Mouse (Mus musculus): ENCODE data around the gene Adra1d. TPM values are rescaled to one million over a fixed set of nuclear protein-coding genes. Genes with fewer than 3 reads are reported as not detected.

Gene Adra1d
- polyA plus RNA-seq, 1 experiment = 5.4 TPM

- no peak overlapping the region for H3K4me3 ChIP-seq (ENCODE audit: insufficient read depth, low read depth, low read length)
- no peak overlapping the region for H3K27ac ChIP-seq (replicated peaks; ENCODE audit: low read depth, low read length)
- H3K4me1 ChIP-seq (ENCODE audit: control insufficient read depth, insufficient read depth, insufficient read length, low read length) = peaks cover 24% of the 10 kb centered on the region
Measured at GRCm38 (mm10) chr2:131548330-131548729, 13.8 kb downstream of the Adra1d start.

GRCm38 (mm10) chr2:131546745-131547408 is 15.2 kb downstream of the Adra1d start:
- Histone ChIP-seq H3K4me3 (ENCODE audit: insufficient read depth, low read depth, low read length) (no peak overlapping the region), H3K27ac (replicated peaks; ENCODE audit: low read depth, low read length) (no peak overlapping the region), H3K4me1 (ENCODE audit: control insufficient read depth, insufficient read depth, insufficient read length, low read length) (peaks cover 12% of the 10 kb centered on the region)

DNA sequence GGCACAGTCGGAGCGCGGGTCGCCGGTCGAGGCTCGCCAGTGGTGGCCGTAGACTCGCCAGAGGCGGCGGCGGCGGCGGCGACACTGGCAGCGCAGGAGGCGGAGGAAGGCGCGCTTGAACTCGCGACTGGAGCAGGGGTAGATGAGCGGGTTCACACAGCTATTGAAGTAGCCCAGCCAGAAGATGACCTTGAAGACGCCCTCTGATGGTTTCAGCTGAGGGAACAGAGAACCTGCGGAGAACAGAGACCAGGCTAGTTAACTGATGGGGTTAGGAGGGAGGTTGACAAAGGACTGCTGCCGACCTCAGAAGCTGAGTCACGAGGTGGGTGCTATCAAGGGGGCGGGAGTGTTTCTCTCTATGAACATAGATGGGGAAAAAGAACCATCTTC is 15.8 kb downstream of the Adra1d start:
- Histone ChIP-seq H3K27ac (replicated peaks; ENCODE audit: low read depth, low read length) (no peak overlapping the region), H3K4me1 (ENCODE audit: control insufficient read depth, insufficient read depth, insufficient read length, low read length) (peaks cover 11% of the 10 kb centered on the region), H3K4me3 (ENCODE audit: insufficient read depth, low read depth, low read length) (peak overlapping the region; percentile 34)

DNA sequence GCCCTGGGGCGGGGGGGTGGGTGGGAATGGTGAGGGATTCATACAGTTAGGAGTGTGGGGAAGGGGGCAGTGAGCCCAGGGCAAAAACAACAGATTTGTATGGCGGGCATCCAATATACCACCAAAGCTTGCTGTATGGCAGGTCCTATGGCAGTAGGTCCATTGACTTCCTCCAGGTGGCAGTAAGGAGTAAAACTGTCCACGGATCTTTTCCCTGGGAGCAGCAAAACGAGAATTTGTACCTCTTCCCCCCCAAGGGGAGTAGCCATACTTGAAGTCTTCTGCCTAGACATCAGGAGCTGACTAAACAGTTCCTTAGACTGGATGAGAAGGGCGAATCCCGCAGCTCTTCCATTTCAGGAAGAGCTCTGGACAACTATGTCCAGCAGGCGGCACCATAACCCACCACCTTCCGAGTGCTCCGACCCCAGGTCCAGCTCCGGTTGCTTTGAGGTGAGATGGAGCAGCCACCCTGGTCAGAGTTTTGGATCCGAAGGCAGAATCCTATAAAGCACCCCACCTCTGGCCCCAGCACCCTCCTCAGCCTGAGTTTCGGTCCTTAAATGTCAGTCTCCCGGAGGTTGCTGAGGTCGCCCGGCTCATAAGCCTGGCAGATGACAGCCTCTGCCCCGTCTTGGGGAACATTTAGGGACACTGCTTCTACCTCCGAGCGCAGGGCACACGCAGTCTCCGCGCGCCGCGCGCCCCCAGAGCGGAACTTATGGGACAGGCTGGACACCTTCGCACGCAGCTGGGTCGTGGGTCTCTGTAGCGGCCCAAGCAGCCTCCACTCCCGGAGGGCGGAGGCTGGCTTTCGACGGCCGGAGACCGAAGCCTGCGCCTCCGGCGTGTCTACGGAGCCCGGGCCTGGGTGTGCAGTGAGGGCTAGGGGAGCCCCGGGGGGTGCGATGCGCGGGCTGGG is 16.4 kb downstream of the Adra1d start:
- Histone ChIP-seq H3K4me3 (ENCODE audit: insufficient read depth, low read depth, low read length) (peak overlapping the region; percentile 34), H3K27ac (replicated peaks; ENCODE audit: low read depth, low read length) (no peak overlapping the region), H3K4me1 (ENCODE audit: control insufficient read depth, insufficient read depth, insufficient read length, low read length) (peaks cover 6% of the 10 kb centered on the region)

GRCm38 (mm10) chr2:131542531-131542930 is 19.6 kb downstream of the Adra1d start:
- Histone ChIP-seq H3K4me1 (ENCODE audit: control insufficient read depth, insufficient read depth, insufficient read length, low read length) (peaks cover 6% of the 10 kb centered on the region), H3K4me3 (ENCODE audit: insufficient read depth, low read depth, low read length) (no peak overlapping the region), H3K27ac (replicated peaks; ENCODE audit: low read depth, low read length) (no peak overlapping the region)

DNA sequence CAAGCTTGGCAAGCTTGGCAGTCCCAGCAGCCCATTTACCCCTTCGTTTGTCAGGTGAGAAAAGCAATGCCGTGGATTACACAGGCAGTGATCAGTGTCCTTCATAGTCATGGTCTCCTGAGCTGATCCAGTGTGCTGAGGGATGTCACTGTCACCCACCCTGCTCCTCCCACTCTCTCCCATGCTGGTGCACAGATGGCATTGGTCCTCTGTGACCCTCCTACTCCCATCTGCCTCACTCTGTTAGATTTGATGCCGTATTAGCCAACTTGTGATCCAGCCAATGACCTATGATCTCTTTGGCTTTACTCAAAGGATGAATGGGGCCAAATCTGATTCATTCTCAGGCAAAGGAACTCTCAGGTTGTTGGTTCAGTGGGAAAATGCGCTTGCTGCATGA is 20.4 kb downstream of the Adra1d start:
- Histone ChIP-seq H3K27ac (replicated peaks; ENCODE audit: low read depth, low read length) (no peak overlapping the region), H3K4me1 (ENCODE audit: control insufficient read depth, insufficient read depth, insufficient read length, low read length) (peaks cover 6% of the 10 kb centered on the region), H3K4me3 (ENCODE audit: insufficient read depth, low read depth, low read length) (no peak overlapping the region)

- Histone ChIP-seq H3K4me3 (ENCODE audit: insufficient read depth, low read depth, low read length) (no peak overlapping the region), H3K27ac (replicated peaks; ENCODE audit: low read depth, low read length) (no peak overlapping the region), H3K4me1 (ENCODE audit: control insufficient read depth, insufficient read depth, insufficient read length, low read length) (peaks cover 6% of the 10 kb centered on the region)
Measured at GRCm38 (mm10) chr2:131539780-131540179, 22.3 kb downstream of the Adra1d start.

DNA sequence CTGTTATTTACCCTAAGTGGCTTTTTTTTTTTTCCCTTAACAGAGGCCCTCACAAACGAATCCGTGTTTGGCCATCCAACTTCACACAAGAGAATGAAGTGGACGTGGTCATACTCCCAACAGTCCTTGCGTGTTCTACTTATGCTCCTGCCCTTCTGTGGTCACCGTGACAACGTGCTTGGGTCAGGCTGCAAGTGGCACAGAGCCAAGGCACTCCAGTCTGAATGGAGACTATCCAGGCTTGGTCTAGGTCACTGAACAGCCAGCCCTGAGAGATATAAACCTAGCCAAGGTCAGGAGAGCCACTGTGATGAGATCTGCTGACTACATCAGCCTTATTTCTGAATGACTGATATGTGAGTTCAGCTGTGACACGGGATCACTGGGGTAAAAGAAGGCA is 23.7 kb downstream of the Adra1d start:
- Histone ChIP-seq H3K4me1 (ENCODE audit: control insufficient read depth, insufficient read depth, insufficient read length, low read length) (peaks cover 6% of the 10 kb centered on the region), H3K4me3 (ENCODE audit: insufficient read depth, low read depth, low read length) (no peak overlapping the region), H3K27ac (replicated peaks; ENCODE audit: low read depth, low read length) (no peak overlapping the region)

- no peak overlapping the region for H3K4me3 ChIP-seq (ENCODE audit: insufficient read depth, low read depth, low read length)
Measured at GRCm38 (mm10) chr2:131535168-131535567, 26.9 kb downstream of the Adra1d start.

DNA sequence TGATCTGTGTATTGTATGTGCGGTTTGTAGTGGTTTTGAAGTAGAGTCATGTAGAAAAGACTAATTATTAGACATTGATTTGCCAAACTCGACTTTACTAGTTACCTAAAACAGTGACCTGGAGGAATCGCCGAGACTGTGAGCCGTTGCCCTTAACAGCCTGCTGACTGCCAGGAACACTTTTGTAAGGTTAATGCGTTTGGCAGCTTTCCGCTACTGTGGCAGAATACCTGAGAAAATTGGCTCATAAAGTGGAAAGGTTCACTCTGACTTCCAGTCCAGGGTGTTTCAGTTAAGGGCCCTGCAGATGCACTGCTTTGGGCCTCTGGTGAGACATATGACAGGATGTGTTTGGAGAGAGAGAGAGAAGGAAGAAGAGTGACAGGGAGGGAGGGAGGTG is 30.8 kb downstream of the Adra1d start:
- Histone ChIP-seq H3K27ac (replicated peaks; ENCODE audit: low read depth, low read length) (no peak overlapping the region), H3K4me1 (ENCODE audit: control insufficient read depth, insufficient read depth, insufficient read length, low read length) (0 out of 2 replicates have a peak, but pooled peaks cover 3% of the 10 kb centered on the region), H3K4me3 (ENCODE audit: insufficient read depth, low read depth, low read length) (no peak overlapping the region)

More at GRCm38 (mm10) chr2:131535168-131535567, 26.9 kb downstream of the Adra1d start:
- Histone ChIP-seq H3K4me1 (ENCODE audit: control insufficient read depth, insufficient read depth, insufficient read length, low read length) (peaks cover 2% of the 10 kb centered on the region), H3K27ac (replicated peaks; ENCODE audit: low read depth, low read length) (no peak overlapping the region)

GRCm38 (mm10) chr2:131530623-131531008 is 31.5 kb downstream of the Adra1d start:
- no peak overlapping the region for H3K4me3 ChIP-seq (ENCODE audit: insufficient read depth, low read depth, low read length)
- 0 out of 2 replicates have a peak, but pooled peaks cover 3% of the 10 kb centered on the region for H3K4me1 ChIP-seq (ENCODE audit: control insufficient read depth, insufficient read depth, insufficient read length, low read length)
- H3K27ac ChIP-seq (replicated peaks; ENCODE audit: low read depth, low read length) = no peak overlapping the region

GRCm38 (mm10) chr2:131529898-131530622 is 32.0 kb downstream of the Adra1d start:
- no peak overlapping the region for H3K27ac ChIP-seq (replicated peaks; ENCODE audit: low read depth, low read length)

DNA sequence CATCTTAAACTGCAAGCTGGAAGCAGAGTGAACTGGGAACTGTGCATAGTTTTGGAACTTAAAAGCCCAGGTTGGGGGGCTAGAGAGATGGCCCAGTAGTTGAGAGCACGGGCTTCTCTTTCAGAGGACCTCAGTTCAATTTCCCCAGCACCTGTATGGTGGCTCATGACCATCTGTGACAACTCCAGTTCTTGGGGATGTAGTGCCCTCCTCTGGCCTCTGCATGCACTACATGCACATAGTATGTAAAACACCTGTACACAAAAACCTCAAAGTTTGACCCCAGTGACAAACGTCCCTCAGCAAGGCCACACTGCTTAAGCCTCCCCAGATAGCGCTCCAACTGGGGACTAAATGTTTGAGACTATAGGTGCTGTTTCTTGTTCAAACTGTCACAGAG is 35.0 kb downstream of the Adra1d start:
- Histone ChIP-seq H3K4me1 (ENCODE audit: control insufficient read depth, insufficient read depth, insufficient read length, low read length) (0 out of 2 replicates have a peak, but pooled peaks cover 3% of the 10 kb centered on the region), H3K27ac (replicated peaks; ENCODE audit: low read depth, low read length) (no peak overlapping the region), H3K4me3 (ENCODE audit: insufficient read depth, low read depth, low read length) (no peak overlapping the region)

More at GRCm38 (mm10) chr2:131529898-131530622, 32.0 kb downstream of the Adra1d start:
- Histone ChIP-seq H3K4me3 (ENCODE audit: insufficient read depth, low read depth, low read length) (no peak overlapping the region), H3K4me1 (ENCODE audit: control insufficient read depth, insufficient read depth, insufficient read length, low read length) (0 out of 2 replicates have a peak, but pooled peaks cover 3% of the 10 kb centered on the region)

DNA sequence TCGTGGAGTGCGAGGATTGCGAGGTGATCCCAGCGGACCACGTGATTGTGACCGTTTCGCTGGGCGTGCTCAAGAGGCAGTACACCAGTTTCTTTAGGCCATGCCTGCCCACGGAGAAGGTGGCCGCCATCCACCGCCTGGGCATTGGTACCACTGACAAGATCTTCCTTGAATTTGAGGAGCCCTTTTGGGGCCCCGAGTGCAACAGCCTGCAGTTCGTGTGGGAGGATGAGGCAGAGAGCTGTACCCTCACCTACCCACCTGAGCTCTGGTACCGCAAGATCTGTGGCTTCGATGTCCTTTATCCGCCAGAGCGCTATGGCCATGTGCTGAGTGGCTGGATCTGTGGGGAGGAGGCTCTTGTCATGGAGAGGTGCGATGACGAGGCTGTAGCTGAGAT is 41.3 kb downstream of the Adra1d start:
- Histone ChIP-seq H3K27ac (replicated peaks; ENCODE audit: low read depth, low read length) (no peak overlapping the region), H3K4me3 (ENCODE audit: insufficient read depth, low read depth, low read length) (no peak overlapping the region), H3K4me1 (ENCODE audit: control insufficient read depth, insufficient read depth, insufficient read length, low read length) (no peaks in the 10 kb centered on the region)

- H3K4me1 ChIP-seq (ENCODE audit: control insufficient read depth, insufficient read depth, insufficient read length, low read length) = no peaks in the 10 kb centered on the region
- no peak overlapping the region for H3K27ac ChIP-seq (replicated peaks; ENCODE audit: low read depth, low read length)
- H3K4me3 ChIP-seq (ENCODE audit: insufficient read depth, low read depth, low read length) = no peak overlapping the region
Measured at GRCm38 (mm10) chr2:131518790-131519189, 43.3 kb downstream of the Adra1d start.

Measured in brown adipose tissue, adult 24 weeks (tissue).